Mouse (Mus musculus): ENCODE results near the gene Dhx15. TPM values are rescaled to one million over a fixed set of nuclear protein-coding genes. Genes with fewer than 3 reads are reported as not detected.

The Dhx15 gene
- polyA plus RNA-seq, 1 experiment from 2014 or later, result 139 TPM

DNA sequence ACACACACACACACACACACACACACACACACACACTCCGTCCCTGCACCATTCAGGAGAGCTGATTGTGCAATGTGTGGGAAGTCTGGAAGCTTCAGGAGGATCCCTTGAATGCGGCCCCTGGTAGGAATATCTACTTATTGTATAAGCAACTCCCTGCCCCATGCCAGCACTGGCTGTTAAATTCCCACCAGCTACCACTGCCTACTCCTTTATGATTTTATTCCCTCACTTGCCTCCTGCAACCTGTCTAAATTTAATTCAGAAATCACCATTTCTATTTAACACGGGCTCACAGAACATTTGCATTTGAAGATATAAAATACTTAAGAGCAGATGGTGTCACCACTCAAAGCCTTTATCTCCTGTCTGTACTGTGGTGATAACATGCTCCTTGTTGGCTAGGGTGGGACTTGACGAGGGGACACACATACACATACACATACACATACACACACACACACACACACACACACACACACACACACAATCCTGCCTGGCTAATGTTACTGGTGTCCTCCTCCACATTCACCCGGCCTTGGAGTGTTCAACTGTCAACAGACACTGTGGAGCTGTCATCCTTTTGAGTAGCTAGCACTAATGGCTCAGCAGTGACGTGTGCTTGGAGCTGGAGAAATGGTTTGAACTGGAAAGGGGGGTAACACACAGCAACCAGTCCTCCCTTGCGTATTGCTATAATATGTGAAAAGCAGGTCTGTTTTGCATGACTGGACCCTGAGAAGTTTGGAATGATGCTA lies 23.0 kb upstream of the Dhx15 start:
- WGBS, result 39% methylated on average over 7 of the region's 7 CpGs
- H3K27ac ChIP-seq, result no peak overlapping the region
- H3K36me3 ChIP-seq, result no peaks in the 10 kb centered on the region
- H3K4me3 ChIP-seq, result no peak overlapping the region
- no peaks in the 10 kb centered on the region for H3K9me3 ChIP-seq
- DNase-seq (ENCODE audit: low spot score), result peak; percentile 90
- peaks cover 28% of the 10 kb centered on the region for H3K4me1 ChIP-seq
- no peaks in the 10 kb centered on the region for H3K27me3 ChIP-seq (ENCODE audit: insufficient read depth, poor library complexity, severe bottlenecking)

DNA sequence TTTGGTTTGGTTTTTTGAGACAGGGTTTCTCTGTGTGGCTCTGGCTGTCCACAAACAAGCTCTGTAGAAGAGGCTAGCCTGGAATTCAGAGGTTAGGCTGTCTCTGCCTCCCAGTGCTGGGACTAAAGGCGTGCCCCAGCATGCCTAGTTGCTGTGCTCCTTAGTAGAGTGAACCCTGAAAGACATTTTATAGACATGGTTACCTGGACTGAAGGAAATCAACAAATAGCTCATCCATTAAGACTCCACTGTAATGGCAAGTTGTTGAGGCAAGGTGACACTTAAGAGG lies 810 bp upstream of the Dhx15 start:
- WGBS, result 24% methylated on average over 1 of the region's 1 CpGs
- peaks cover 2% of the 10 kb centered on the region; the same call in 1 of the 2 replicates for H3K36me3 ChIP-seq
- peak overlapping the region; percentile 99 for H3K4me3 ChIP-seq
- DNase-seq (ENCODE audit: low spot score), result no peak
- no peaks in the 10 kb centered on the region for H3K27me3 ChIP-seq (ENCODE audit: insufficient read depth, poor library complexity, severe bottlenecking)
- no peaks in the 10 kb centered on the region for H3K9me3 ChIP-seq
- 0 out of 2 replicates have a peak overlapping the region, but pooled peaks have one; percentile 100 for H3K27ac ChIP-seq
- H3K4me1 ChIP-seq, result peaks cover 20% of the 10 kb centered on the region

DNA sequence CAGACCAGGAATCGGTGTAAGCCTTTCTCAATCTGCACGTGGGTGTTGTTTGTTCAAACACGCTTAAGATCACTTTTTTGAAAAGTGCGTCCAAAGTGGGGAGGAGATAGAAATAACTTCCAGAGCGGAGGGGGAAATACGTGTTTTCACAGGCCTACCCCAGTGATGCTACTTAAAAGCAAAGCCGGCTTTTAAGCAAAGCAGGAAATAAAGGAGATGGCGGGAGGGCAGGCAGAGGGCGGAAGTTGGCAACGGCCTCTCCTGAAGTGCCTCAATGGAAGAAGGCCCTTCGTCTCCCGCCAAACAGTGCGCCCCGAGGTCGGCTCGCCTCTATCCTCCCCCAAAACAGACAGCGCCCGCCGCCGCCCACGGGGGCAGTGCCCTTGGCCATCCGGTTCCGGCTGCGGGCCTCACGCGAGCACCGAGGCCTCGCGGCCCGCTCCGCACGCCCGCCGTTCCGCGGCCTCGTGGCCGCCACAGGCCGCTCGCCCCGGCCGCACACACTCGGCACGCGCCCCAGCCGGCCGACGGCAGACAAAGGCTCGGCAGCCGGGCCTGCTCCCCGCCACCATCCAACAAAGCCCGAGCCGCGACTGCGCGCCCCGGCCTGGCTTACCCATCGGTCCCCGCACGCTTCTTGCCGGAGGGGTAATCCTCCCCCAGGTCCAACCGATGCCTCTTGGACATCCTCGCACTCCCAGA lies 499 bp downstream of the Dhx15 start:
- WGBS, result under 1% methylated on average over 63 of the region's 63 CpGs
- peaks cover 26% of the 10 kb centered on the region for H3K4me1 ChIP-seq
- H3K27me3 ChIP-seq (ENCODE audit: insufficient read depth, poor library complexity, severe bottlenecking), result no peaks in the 10 kb centered on the region
- H3K27ac ChIP-seq, result peak overlapping the region; percentile 100
- peaks cover 2% of the 10 kb centered on the region; the same call in 1 of the 2 replicates for H3K36me3 ChIP-seq
- peak overlapping the region; percentile 99 for H3K4me3 ChIP-seq
- H3K9me3 ChIP-seq, result no peaks in the 10 kb centered on the region
- DNase-seq (ENCODE audit: low spot score), result peak; percentile 85

DNA sequence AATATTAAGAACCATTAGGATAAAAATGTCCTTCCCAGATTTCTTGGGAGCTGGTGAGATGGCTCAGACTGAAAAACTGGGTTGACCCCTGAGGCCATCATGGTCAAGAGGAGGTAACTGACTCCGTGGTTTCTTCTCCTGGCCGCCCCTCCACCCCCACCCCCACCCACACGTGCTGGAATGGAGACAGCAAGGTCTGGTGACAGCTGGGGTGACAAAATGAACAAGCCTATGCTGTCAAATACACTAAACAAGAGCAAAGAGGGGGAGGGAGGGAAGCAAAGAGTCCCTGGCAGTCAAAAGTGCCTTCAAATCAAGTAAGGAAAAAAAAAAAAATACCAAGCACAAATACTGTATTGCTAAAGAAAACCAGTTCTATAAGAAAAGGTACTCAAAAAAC lies 2.1 kb downstream of the Dhx15 start:
- H3K27ac ChIP-seq, result no peak overlapping the region
- H3K4me3 ChIP-seq, result peak overlapping the region; percentile 99
- no peaks in the 10 kb centered on the region for H3K27me3 ChIP-seq (ENCODE audit: insufficient read depth, poor library complexity, severe bottlenecking)
- peaks cover 26% of the 10 kb centered on the region for H3K4me1 ChIP-seq
- 12% methylated on average over 3 of the region's 3 CpGs for WGBS
- H3K9me3 ChIP-seq, result no peaks in the 10 kb centered on the region
- H3K36me3 ChIP-seq, result peaks cover 17% of the 10 kb centered on the region
- DNase-seq (ENCODE audit: low spot score), result no peak

DNA sequence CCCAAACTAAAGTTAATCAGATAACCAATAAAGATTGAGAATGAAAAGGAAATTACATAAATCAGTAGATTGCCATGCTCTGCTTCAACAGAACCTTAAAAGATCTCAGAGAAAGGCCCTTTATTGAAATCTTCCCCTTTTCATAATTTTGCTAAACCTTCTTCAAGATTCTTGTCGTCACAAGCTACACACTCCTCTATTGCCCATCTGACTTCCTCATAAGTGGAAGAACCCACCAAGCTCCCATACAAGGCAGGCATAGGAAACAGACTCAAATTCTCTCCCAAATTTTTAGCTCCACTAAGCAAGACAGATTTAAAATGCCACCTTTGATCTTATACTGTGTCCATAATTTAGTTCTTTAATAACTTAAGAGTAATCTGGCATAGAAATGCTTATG lies 13.0 kb downstream of the Dhx15 start:
- H3K36me3 ChIP-seq, result peaks cover 46% of the 10 kb centered on the region
- WGBS, result 90% methylated on average over 1 of the region's 1 CpGs
- DNase-seq (ENCODE audit: low spot score), result no peak

DNA sequence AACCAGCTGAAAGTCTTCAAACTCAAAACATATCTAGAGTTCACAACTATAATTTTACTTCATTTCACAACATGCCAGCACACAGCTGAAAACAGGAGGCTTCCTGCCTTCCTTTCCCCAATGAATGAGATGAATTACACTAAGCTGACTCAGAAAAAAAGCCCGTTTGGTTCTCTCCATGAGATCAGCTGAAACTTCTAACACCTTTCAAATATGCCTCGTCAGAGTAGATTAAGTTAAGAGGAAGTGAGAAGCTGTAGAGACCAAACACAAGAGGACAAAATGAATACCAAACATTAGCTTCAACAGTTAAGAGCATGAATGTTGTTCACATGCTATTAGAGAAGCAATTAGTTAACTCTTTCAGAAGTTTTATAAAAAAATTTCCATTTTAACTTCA lies 21.8 kb downstream of the Dhx15 start:
- Histone ChIP-seq H3K27ac (no peak overlapping the region), H3K36me3 (peaks cover 53% of the 10 kb centered on the region), H3K9me3 (no peaks in the 10 kb centered on the region), H3K27me3 (ENCODE audit: insufficient read depth, poor library complexity, severe bottlenecking) (no peaks in the 10 kb centered on the region), H3K4me1 (no peaks in the 10 kb centered on the region), H3K4me3 (no peak overlapping the region)
- no peak for DNase-seq (ENCODE audit: low spot score)
- WGBS, result 53% methylated on average over 2 of the region's 2 CpGs

More for the DNA sequence above, 13.0 kb downstream of the Dhx15 start:
- no peak overlapping the region for H3K4me3 ChIP-seq
- H3K27me3 ChIP-seq (ENCODE audit: insufficient read depth, poor library complexity, severe bottlenecking), result no peaks in the 10 kb centered on the region
- no peak overlapping the region for H3K27ac ChIP-seq
- H3K9me3 ChIP-seq, result no peaks in the 10 kb centered on the region
- H3K4me1 ChIP-seq, result no peaks in the 10 kb centered on the region

DNA sequence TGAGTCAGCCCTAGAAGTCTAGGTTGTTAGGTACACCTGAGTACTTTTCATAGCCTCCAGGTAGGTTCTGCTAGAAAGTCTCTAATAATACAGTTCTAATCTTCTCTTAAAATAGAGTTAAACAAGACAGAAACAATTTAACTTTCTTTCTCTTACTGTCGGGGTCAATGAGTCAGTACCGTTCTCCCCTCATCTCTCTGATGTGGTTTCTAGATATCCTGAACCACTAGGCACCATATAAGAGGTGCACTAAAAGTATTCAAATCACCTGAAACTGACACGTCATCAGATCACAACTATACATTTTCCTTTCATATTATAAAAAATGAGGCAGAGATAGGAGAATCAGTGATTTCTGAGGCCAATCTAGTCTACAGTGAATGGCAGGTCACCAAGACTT lies 41.2 kb downstream of the Dhx15 start:
- H3K9me3 ChIP-seq, result no peaks in the 10 kb centered on the region
- 93% methylated on average over 3 of the region's 3 CpGs for WGBS
- H3K4me3 ChIP-seq, result no peak overlapping the region
- H3K4me1 ChIP-seq, result no peaks in the 10 kb centered on the region
- no peak overlapping the region for H3K27ac ChIP-seq
- no peaks in the 10 kb centered on the region for H3K27me3 ChIP-seq (ENCODE audit: insufficient read depth, poor library complexity, severe bottlenecking)
- no peak for DNase-seq (ENCODE audit: low spot score)
- peaks cover 50% of the 10 kb centered on the region for H3K36me3 ChIP-seq

DNA sequence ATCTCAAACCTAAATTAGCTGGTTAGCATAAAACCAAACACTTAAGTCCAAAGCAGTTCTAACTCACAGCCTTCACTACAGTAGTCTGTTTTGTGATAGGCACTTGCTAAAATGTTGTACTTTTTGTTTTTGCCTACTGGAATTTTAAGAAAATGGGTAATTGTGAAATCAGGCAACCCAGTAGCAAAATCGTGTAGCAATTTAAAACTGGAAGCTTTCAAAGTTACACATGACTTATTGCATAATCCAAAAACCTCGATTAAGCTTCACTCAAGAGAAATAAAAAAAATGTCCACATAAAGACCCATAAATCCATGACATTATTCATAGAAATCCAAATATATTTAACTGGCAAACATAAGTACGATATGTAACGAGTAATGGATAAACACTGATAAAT lies 43.2 kb downstream of the Dhx15 start:
- no peak for DNase-seq (ENCODE audit: low spot score)
- 92% methylated on average over 4 of the region's 4 CpGs for WGBS
- H3K36me3 ChIP-seq, result peaks cover 39% of the 10 kb centered on the region

DNA sequence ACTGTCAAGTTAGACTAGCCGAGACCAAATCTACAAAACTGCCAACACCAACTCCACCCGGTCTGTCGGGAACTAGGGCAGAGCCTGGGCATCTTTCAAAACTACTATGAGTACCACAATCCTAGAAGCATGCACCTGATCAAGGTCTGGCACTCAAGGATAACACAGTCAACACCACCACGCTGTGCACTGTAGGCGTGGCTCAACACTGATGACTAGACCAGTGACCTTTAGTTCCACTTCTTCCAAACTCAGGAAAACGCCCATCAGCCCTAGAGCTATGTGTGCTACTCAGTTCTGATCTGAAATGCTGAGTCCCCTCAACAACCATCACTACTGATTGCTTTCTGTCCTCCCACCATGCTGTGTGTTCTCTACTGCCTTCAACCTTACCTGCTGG lies 44.6 kb downstream of the Dhx15 start:
- no peak overlapping the region for H3K27ac ChIP-seq
- no peak overlapping the region for H3K4me3 ChIP-seq
- H3K36me3 ChIP-seq, result peaks cover 30% of the 10 kb centered on the region
- no peaks in the 10 kb centered on the region for H3K27me3 ChIP-seq (ENCODE audit: insufficient read depth, poor library complexity, severe bottlenecking)
- 92% methylated on average over 6 of the region's 6 CpGs for WGBS
- no peak for DNase-seq (ENCODE audit: low spot score)
- no peaks in the 10 kb centered on the region for H3K4me1 ChIP-seq
- no peaks in the 10 kb centered on the region for H3K9me3 ChIP-seq

More for the DNA sequence above, 43.2 kb downstream of the Dhx15 start:
- Histone ChIP-seq H3K27me3 (ENCODE audit: insufficient read depth, poor library complexity, severe bottlenecking) (no peaks in the 10 kb centered on the region), H3K9me3 (no peaks in the 10 kb centered on the region), H3K27ac (no peak overlapping the region), H3K4me1 (no peaks in the 10 kb centered on the region), H3K4me3 (no peak overlapping the region)

DNA sequence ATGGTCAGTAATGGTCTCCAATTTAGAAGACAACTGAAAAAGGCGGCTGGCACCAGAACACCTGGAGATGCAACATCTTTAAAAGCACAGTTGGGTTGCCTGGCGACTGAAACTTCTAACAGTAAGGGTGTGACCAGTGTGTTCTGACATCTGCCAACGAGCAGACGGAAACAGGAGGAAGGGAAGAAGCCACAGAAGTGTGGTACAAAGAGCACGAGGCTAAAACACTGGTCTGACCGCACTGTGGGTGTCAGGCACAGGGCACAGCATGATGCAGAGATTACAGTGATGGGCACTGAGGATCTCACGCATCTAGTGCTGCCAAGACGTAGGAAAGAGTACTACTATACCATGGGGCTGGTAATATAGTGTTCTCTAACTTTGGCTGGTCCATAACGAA lies 48.4 kb downstream of the Dhx15 start:
- Histone ChIP-seq H3K4me1 (no peaks in the 10 kb centered on the region), H3K27ac (no peak overlapping the region), H3K9me3 (no peaks in the 10 kb centered on the region), H3K4me3 (no peak overlapping the region), H3K36me3 (peaks cover 34% of the 10 kb centered on the region), H3K27me3 (ENCODE audit: insufficient read depth, poor library complexity, severe bottlenecking) (no peaks in the 10 kb centered on the region)
- DNase-seq (ENCODE audit: low spot score), result no peak
- 83% methylated on average over 9 of the region's 9 CpGs for WGBS

DNA sequence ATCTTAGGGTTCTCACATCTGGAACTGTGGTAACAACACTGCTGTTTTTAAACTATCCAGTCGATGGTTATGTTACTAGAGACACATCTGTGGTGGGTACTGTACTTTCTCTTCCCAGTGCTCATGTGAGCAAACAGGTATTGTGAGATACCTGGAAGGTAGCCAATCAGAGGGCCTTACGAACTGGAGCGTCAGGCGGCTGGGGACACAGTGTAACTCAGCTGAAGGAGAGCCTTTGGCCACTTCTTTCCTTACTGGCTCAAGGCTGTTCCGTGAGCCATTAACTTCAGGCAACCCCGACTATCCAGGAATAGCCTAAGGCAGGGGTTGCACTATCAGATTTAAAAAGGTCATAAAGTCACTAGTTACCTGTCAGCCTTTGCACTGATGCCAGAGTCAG lies 51.5 kb downstream of the Dhx15 start:
- peaks cover 27% of the 10 kb centered on the region; the same call in 1 of the 2 replicates for H3K36me3 ChIP-seq
- H3K4me1 ChIP-seq, result no peaks in the 10 kb centered on the region
- DNase-seq (ENCODE audit: low spot score), result no peak
- 87% methylated on average over 6 of the region's 6 CpGs for WGBS
- H3K9me3 ChIP-seq, result no peaks in the 10 kb centered on the region
- H3K4me3 ChIP-seq, result no peak overlapping the region
- H3K27me3 ChIP-seq (ENCODE audit: insufficient read depth, poor library complexity, severe bottlenecking), result no peaks in the 10 kb centered on the region
- no peak overlapping the region for H3K27ac ChIP-seq

DNA sequence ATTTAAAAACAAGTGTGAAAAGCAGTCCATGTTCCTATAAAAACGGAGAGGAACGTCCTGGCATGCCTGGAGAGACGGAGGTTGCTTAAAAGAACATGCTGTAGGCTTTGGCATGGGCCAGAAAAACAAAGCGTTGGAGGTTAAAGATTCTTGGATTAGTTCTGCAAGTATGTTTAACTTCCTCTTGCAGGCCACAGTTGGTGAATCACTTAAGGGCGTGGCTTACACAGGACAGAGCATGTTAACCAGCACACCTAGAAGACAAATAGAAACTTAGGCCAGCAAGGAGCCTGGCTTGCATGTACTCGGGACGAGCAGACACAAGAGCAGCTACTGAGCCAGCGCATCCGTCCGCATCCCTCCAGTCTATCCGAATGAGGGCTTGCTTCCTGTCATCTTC lies 52.2 kb downstream of the Dhx15 start:
- H3K4me1 ChIP-seq, result no peaks in the 10 kb centered on the region
- H3K27me3 ChIP-seq (ENCODE audit: insufficient read depth, poor library complexity, severe bottlenecking), result no peaks in the 10 kb centered on the region
- H3K27ac ChIP-seq, result no peak overlapping the region
- H3K4me3 ChIP-seq, result no peak overlapping the region
- 93% methylated on average over 11 of the region's 11 CpGs for WGBS
- H3K36me3 ChIP-seq, result peaks cover 26% of the 10 kb centered on the region; the same call in 1 of the 2 replicates
- no peaks in the 10 kb centered on the region for H3K9me3 ChIP-seq
- DNase-seq (ENCODE audit: low spot score), result no peak

DNA sequence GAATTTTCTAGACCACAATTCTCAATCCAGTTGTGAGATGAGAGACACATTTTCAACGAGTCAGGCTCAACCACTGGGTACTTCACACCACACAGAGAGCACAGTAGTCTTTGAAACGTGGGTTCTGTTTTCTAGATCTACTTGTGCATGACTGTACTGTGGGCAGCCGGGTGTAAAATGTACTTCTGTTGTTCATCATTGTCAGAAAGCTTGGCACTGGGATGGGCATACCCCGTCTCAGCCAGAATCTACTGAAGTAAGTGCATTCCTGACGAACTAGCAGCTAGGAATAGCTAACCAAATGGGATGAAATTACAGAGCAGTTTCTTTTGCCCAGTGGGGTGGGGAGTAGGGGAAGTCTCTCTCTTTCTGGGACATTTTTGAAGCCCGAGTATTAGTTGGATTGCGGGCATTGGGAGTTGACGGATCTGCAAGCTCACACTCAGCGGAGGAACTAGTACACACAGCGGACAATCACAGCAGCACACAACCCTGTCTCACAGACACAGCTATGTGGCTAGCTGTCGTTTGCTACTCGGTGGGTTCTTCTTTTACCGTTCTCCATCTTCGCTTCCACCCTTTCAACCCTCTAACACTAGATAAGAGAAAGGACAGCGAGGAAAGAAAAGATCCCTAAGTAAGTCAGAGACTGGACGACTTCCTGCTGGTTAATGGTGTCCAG lies 54.7 kb downstream of the Dhx15 start:
- H3K27ac ChIP-seq, result no peak overlapping the region
- H3K4me1 ChIP-seq, result no peaks in the 10 kb centered on the region
- no peaks in the 10 kb centered on the region for H3K27me3 ChIP-seq (ENCODE audit: insufficient read depth, poor library complexity, severe bottlenecking)
- WGBS, result 73% methylated on average over 16 of the region's 16 CpGs
- peak; percentile 71 for DNase-seq (ENCODE audit: low spot score)
- H3K4me3 ChIP-seq, result no peak overlapping the region
- H3K36me3 ChIP-seq, result peaks cover 18% of the 10 kb centered on the region; the same call in 1 of the 2 replicates
- H3K9me3 ChIP-seq, result no peaks in the 10 kb centered on the region
